Mouse (Mus musculus) heart, adult 2 months (tissue): ENCODE measurements around the gene Fam171b. TPM values are rescaled to one million over a fixed set of nuclear protein-coding genes. Genes with fewer than 3 reads are reported as not detected.

Experiments used
- DNase-seq, 2 experiments: peaks; one replicate each; pipeline ENCODE4 v3.0.0; 2021
- H3K27ac ChIP-seq: fragments of 200-600 bp; 2 replicates; pipeline ENCODE4 v1.8.1; 2022
- H3K27me3 ChIP-seq: fragments of 200-500 bp; 2 replicates; pipeline ENCODE4 v1.6.1; 2012; ENCODE audit warnings: mild to moderate bottlenecking, low read length, inconsistent platforms, mixed read lengths; ENCODE audit not compliant: control insufficient read depth, insufficient read depth
- H3K36me3 ChIP-seq: fragments of 200-500 bp; 2 replicates; pipeline ENCODE4 v1.6.1; 2012; ENCODE audit warnings: low read length, inconsistent platforms; ENCODE audit not compliant: control insufficient read depth, insufficient read depth
- H3K4me1 ChIP-seq: fragments of 200-500 bp; 2 replicates; pipeline ENCODE4 v1.6.1; 2011; ENCODE audit warnings: low read length; ENCODE audit not compliant: control insufficient read depth, insufficient read depth
- H3K4me3 ChIP-seq: fragments of 200-600 bp; 2 replicates; pipeline ENCODE4 v1.8.1; 2022
- H3K79me2 ChIP-seq: fragments of 200-500 bp; replicated peaks from 2 replicates; pipeline ENCODE4 v1.6.1; 2012; ENCODE audit warnings: mild to moderate bottlenecking, inconsistent platforms, low read length, moderate library complexity, mixed read lengths; ENCODE audit not compliant: control insufficient read depth, insufficient read depth
- H3K9ac ChIP-seq: fragments of 200-500 bp; 2 replicates; pipeline ENCODE4 v1.6.1; 2012; ENCODE audit warnings: low read depth, mild to moderate bottlenecking, control low read depth, inconsistent platforms, low read length, mixed read lengths
- CTCF ChIP-seq: fragments of 200-600 bp; IDR thresholded peaks from 2 replicates; pipeline ENCODE4 v1.8.1; 2022; ENCODE audit warnings: antibody characterized with exemption, mild to moderate bottlenecking, moderate library complexity
- EP300 ChIP-seq: fragments of 200-500 bp; IDR thresholded peaks from 2 replicates; pipeline ENCODE4 v1.6.1; 2011; ENCODE audit warnings: low read depth, low read length, control low read depth; ENCODE audit not compliant: insufficient read depth
- POLR2A ChIP-seq: fragments of 200-500 bp; IDR thresholded peaks from 2 replicates; pipeline ENCODE4 v1.6.1; 2011; ENCODE audit warnings: mild to moderate bottlenecking, low read depth, low read length, control low read depth; ENCODE audit not compliant: insufficient read depth
- WGBS: fragments of 180-500 bp; shearing (Covaris S2); methylation state at CpG from one replicate; pipeline ENCODE4 v1.1.7; 2018; 5-methylcytosine and 5-hydroxymethylcytosine counted together
- intact Hi-C: fragments of 180-260 bp; cut with DNase I; formaldehyde crosslinking; loops from one replicate; pipeline ENCODE4 v1.15.1; 2025
- polyA plus RNA-seq: library from polyadenylated mRNA; depleted of rRNA; stranded (reverse); fragments of >200 nt; gene quantifications from 2 replicates; pipeline ENCODE4 v1.2.3, GENCODE M21; 2012; rRNA removed
- total RNA-seq, 2 experiments: library from RNA; stranded (reverse); gene quantifications; 2 replicates each; pipeline ENCODE4 v1.2.3; 2021

Fam171b gene
- total and polyA plus RNA-seq, 3 experiments, result 0.31 to 1.0 (median 0.77) TPM

DNA sequence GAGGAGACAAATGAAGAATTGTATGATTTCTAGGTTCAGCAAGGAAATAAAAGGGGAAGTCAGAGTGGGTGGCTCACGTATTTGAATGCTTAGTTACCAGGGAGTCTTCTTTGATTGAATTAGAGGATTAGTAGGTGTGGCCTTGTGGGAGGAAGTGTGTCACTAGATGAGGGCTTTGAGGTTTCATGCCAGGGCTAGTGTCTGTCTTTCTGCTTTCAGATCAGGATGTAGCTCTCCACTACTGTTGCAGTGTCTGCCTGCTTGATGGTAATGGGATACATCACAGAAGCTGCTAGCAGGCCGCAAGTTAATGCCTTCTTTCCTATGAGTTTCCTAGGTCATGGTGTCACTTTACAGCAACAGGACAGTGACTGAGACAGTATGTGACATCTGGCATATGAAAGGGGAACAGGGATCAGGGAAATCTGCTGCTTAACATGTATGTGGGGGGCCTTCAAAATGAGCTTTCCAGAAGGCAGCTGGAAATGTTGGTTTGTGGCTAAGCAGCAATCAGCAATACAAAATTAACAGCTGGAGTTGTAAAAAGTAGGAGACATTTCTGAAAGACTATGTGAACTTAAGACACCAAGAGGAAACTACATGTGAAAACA, 117.1 kb downstream of the Fam171b start:
- Histone ChIP-seq H3K36me3 (no peaks in the 10 kb centered on the region), H3K4me3 (no peak overlapping the region), H3K9ac (no peak overlapping the region), H3K79me2 (no peaks in the 10 kb centered on the region), H3K27ac (no peak overlapping the region), H3K27me3 (no peaks in the 10 kb centered on the region), H3K4me1 (no peaks in the 10 kb centered on the region)
- TF ChIP-seq CTCF, result no peak
- no peak for TF ChIP-seq EP300
- no peak for TF ChIP-seq POLR2A
- intact Hi-C loops, result no loop called here
- peak in 1 of 2 experiments; percentile 4 for DNase-seq
- WGBS, result 47% methylated on average over 2 of the region's 2 CpGs

Other genes with a start within 250 kb of the Fam171b start
- 10 to 100 TPM; 51.8 to 53.5 TPM for gene Zc3h15, start 168.2 kb upstream of the Fam171b start, total RNA-seq
- 13.8 and 28.0 TPM in 2 replicates for gene Zc3h15, start 168.2 kb upstream of the Fam171b start, polyA plus RNA-seq
- gene Itgav, start 88.2 kb upstream of the Fam171b start, total RNA-seq, result 10 to 100 TPM; 32.9 to 38.5 TPM
- 14.2 and 20.7 TPM in 2 replicates for gene Itgav, start 88.2 kb upstream of the Fam171b start, polyA plus RNA-seq
- not detected for gene Zswim2, start 128.6 kb downstream of the Fam171b start, total RNA-seq
- not detected in 2 replicates for gene Zswim2, start 128.6 kb downstream of the Fam171b start, polyA plus RNA-seq
- under 1 TPM; 0.70 to 0.76 TPM for gene Gm13698, start 143.1 kb downstream of the Fam171b start, total RNA-seq
- gene Gm13698, start 143.1 kb downstream of the Fam171b start, polyA plus RNA-seq, result not detected in 2 replicates
- gene Gm13693, start 148.9 kb downstream of the Fam171b start, total RNA-seq, result under 1 TPM; 0.70 to 0.76 TPM
- gene Gm13693, start 148.9 kb downstream of the Fam171b start, polyA plus RNA-seq, result not detected in 2 replicates
- gene Gm13695, start 154.7 kb downstream of the Fam171b start, total RNA-seq, result under 1 TPM; 0.70 to 0.76 TPM
- gene Gm13695, start 154.7 kb downstream of the Fam171b start, polyA plus RNA-seq, result not detected in 2 replicates
- under 1 TPM; 0.70 to 0.76 TPM for gene Gm13696, start 160.5 kb downstream of the Fam171b start, total RNA-seq
- gene Gm13696, start 160.5 kb downstream of the Fam171b start, polyA plus RNA-seq, result not detected in 2 replicates
- under 1 TPM; 0.70 to 0.76 TPM for gene Gm13694, start 166.3 kb downstream of the Fam171b start, total RNA-seq
- not detected in 2 replicates for gene Gm13694, start 166.3 kb downstream of the Fam171b start, polyA plus RNA-seq
- under 1 TPM; 0.70 to 0.76 TPM for gene Gm13697, start 172.1 kb downstream of the Fam171b start, total RNA-seq
- not detected in 2 replicates for gene Gm13697, start 172.1 kb downstream of the Fam171b start, polyA plus RNA-seq
- under 1 TPM; 0.70 to 0.76 TPM for gene Gm13691, start 177.9 kb downstream of the Fam171b start, total RNA-seq
- not detected in 2 replicates for gene Gm13691, start 177.9 kb downstream of the Fam171b start, polyA plus RNA-seq